Mouse (Mus musculus): ENCODE data around the gene Nfyb. TPM values are rescaled to one million over a fixed set of nuclear protein-coding genes. Genes with fewer than 3 reads are reported as not detected.

Gene Nfyb
- total RNA-seq (2021): 10 to 100 TPM; 57.0 to 61.9 TPM

DNA sequence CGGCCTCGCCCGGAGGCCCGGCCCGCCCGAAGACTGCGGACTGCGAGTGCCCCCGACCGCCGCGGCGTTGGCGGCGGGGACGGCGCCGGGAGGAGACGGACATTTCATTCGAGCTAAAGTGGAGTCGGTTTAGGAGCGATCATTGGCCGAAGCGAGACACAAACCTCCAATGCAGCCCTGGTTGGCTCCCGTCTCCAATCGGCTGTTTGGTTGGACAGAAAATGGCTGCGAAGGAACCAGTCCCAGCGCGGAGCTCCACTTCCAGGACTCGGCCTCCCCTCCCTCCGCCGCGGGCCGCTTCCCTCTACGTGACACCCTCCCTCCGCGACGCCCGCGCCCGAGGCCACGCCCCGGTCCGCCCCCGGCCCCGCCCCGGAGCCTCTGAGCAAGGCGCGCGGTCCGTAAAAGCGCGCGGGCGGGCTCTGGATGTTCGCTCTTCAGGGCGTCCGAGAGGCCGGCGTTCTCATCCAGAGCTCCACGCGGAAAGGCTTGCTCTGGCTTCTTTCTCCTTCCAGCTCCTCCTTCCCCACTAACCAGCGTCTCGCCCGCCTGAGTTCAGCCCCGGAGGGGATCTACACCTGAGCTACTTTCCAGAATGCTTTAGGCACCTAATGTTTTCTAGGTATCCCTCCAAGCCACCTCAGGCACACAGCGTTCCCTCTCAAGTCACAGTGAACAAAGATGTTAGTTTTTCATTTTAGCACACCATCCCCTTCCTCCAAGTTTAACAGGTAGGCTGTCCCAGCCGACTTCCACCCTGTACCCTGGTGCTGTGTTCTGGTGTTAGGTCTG lies at the start of gene Nfyb:
Gene Nfyb, minus strand, starts transcription at position 305 of the 792 bp plus-strand sequence.
- peak; percentile 96 to 97 for DNase-seq (ENCODE audit: low spot score in 2 of 2)
- intact Hi-C loops (cut with DNase I): loop anchor here (2.0 to 10.0 kb wide), 4 partner anchors 33 to 781 kb away; partner anchors contain the start of gene Washc4

DNA sequence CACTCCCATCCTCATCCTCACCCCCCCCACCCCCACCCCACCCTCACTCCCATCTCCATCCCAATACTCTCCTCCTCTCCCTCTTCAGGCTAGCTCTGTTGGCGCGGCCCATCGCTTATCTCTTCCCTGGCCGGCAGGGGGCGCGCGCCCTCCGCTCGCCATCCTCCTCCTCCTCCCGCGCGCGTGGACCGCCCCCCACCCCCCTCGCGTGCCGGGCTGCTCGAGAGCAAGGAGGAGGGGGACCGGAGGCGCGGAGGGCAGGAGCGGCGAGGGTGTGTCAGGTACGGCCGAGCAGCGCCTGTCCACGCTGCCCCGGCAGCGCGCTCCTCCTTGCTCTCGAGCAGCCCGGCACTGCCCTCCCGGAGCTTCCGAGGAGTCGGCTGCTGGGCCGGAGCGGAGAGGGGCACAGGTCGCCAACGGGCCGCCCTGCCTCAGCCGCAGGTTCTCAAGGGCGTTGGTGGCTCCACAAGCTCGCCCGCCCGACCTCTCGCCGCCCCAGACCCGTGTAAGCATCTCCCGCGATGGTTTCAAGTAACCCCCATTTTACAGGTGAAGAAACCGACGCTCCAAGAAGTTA lies 48.0 kb upstream of the Nfyb start:
- peak; percentile 61 to 74 for DNase-seq (ENCODE audit: low spot score in 2 of 2)
- intact Hi-C loops (cut with DNase I): loop anchor here (1.0 to 5.0 kb wide), 2 partner anchors 45 to 89 kb away; no protein-coding TSS in a partner anchor

DNA sequence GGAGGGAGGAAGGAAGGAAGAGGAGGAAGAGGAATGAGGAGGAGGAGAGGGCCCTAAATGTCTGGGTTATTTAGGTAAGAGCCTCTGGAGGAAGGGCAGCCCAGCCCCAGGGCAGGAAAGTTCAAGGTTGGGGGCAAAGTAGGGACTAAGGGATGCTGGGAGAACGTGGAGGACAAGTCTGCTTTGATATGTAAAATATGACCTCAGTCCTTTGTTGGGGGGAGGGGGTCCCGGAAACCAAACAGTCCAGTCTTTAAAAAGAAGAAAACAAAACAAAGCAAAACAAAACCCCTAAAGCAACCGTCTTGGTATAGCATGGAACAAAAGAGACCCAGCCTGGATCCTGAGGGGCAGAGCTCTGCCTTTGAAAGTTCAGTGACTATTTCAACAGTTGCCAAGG lies 45.4 kb upstream of the Nfyb start:
- DNase-seq (ENCODE audit: low spot score in 2 of 2): no peak
- intact Hi-C loops (cut with DNase I): no loop called here

DNA sequence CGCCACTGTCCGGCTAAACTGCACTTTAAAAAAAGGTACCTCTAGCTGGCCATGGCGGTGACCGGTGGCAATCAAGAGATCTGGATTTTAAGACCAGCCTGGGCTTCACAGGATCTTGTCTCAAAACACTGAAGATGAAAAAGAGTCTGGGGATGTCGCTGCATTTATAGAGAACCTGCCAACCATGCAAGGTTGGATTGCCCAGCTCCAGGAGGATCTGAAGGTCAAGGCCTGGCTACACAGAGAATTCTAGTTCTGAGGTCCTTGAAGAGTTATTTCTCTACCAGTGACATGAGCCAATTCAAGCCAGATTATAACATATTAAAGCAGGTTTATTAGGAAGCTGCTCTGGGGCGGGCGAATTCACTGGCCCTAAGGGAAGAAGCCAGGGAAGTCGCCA lies 44.9 kb upstream of the Nfyb start:
- no peak for DNase-seq (ENCODE audit: low spot score in 2 of 2)
- intact Hi-C loops (cut with DNase I): no loop called here

DNA sequence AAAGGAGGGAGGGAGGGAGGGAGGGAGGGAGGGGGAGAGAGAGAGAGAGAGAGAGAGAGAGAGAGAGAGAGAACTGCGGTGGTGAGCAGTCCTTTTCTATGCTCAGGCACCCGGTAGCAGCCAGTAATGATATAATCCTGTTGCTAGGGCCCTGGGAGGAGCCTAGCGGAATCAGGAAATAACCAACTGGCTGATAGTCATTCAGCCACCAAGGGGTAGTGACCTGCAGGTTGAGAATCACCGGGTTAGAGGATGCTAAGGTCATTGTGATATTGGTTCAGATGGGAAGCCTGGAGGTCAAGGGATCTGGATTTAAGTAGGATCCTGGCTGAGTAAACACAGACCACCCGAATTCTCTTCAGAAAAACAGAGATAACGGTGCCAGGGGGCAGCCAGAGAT lies 44.2 kb upstream of the Nfyb start:
- intact Hi-C loops (cut with DNase I): no loop called here
- DNase-seq (ENCODE audit: low spot score in 2 of 2): no peak

DNA sequence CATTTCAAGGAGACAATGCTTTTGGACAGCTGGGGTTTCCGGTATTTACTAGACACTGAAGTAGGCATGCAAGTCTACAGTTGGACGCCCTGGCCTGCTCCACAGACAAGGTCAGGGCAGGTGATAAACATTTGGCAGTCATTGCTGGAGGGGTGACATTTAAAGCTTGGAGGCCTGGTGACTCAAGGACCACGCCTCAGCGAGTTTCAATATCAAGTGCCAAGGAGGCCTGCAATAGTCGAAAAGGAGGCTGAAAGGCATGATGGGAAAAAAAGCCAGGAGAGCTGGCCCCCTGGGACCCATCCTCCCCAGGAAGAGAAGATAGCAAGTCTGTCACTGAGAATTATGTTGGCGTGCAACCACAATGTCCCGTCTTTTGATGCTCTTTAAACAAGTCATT lies 43.3 kb upstream of the Nfyb start:
- no peak for DNase-seq (ENCODE audit: low spot score in 2 of 2)
- intact Hi-C loops (cut with DNase I): no loop called here

DNA sequence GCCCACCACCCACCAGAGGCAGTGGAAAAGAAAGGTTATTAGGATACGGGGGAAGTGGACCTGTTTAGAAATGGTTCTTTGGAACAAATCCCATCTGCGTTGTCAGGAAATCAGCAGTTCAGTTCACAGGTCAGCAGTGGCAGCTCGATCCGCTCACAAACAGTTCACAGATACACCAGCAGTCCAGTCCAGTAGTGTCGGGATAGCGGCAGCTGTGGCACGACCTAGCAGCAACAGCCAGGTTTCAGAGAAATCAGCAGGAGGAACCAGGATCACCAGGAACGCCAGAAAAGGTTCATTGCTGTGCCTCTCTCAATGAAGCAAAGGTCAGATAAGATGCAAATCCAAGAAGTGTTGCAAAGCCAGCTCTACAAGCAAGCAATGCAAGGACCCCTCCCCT lies 42.5 kb upstream of the Nfyb start:
- intact Hi-C loops (cut with DNase I): no loop called here
- no peak for DNase-seq (ENCODE audit: low spot score in 2 of 2)

DNA sequence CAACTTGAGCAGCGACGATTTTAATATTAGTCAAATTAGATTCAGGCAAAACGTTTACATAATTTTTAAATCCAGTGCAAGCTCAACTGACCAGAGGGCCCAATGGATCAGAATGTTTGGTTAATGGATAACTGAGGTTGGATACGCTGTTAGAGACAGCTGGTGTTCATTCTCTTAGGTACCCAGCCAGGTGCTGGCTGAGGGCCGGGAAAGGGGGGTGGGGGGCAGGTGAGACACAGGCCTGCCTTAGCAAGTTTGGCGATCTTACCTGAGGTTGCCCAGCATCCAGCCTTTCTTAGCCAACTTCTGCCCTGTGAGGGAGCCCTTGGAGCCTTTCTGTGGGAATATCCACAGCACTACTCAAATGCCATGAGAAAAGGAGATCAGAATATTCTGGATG lies 41.2 kb upstream of the Nfyb start:
- intact Hi-C loops (cut with DNase I): no loop called here
- DNase-seq (ENCODE audit: low spot score in 2 of 2): no peak

DNA sequence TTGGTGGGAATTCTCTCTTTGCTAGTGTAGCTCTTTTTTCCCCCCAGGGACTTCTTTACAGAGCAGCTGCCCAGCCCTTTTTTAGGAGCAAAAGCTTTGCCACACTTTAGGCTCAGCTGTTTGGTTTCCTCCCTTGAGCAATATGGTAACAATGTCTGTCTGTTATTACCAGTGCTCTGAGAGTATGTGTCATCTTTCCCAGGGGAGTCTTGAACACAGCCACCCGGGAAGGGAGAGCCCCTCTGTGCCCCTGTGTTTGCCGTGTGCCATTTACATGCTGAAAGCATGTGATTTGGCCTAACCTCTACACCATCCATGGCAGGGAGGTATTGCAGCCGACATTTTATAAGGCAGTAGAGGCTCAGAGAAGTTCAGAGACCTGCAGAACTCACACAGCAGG lies 40.5 kb upstream of the Nfyb start:
- no peak for DNase-seq (ENCODE audit: low spot score in 2 of 2)
- intact Hi-C loops (cut with DNase I): no loop called here

DNA sequence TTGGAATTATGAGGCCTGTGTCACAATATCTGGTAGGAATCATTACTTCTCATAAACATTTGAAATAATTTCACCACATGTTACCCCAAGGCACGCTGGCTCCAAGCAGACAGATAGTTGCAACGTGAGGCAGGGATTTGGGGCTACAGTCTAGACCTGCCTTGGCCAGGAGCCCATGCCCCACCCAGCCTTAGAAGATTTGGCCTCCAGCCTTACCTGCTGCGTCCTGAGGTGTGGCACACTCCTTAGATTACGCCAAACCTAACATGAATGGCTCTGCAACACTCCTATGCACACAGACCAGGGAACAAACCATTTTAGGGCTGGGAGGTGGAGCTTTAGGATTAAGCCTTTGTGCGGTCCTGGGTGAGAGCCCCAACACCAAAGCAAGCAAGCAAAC lies 36.1 kb upstream of the Nfyb start:
- no peak for DNase-seq (ENCODE audit: low spot score in 2 of 2)
- intact Hi-C loops (cut with DNase I): no loop called here

DNA sequence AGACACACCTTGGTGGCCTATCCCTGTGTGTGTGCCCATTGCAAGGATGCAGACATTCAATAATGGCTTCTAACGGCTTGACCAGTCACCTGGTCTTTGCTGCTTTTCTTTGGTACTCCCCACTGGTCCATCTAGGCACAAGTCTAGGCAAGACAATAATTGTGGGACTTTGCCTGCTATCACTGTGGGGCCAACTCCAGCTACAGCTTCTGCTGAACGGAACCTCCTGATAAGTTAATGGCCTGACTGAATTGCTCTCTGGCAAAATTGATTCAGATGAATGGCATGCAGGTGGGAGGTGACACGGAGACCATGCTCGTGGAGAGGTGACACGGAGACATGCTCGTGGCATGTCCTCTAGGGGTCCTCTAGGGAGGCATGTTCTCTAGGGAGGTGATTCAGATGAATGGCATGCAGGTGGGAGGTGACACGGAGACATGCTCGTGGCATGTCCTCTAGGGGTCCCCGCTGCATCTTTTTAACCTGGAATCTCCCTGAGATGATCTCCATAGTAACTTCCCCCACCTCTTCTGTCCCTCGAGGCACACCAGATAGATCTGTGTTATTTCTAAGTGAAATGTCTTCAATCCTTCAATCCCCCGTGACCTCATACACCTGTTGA lies 34.5 kb upstream of the Nfyb start:
- intact Hi-C loops (cut with DNase I): loop anchor here (5.0 kb wide), 1 partner anchor 36 kb away; the partner anchor contains the start of gene Nfyb
- no peak for DNase-seq (ENCODE audit: low spot score in 2 of 2)

DNA sequence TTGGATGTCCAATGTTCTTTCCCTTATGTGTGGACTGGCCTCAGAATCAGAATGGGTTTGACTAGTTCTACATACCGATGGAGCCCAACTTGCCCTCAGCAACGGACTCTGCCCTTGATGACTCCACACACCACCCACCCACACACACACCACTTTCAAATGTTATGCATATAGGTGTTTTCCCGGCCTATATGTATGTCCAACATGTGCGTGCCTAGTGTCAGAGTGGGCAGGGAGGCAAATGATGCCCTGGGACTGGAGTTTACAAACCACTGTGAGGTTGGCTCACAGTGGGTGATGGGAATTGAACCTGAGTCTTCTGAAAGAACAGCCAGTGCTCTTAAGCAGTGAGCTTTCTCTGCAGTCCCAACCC lies 33.2 kb upstream of the Nfyb start:
- no peak for DNase-seq (ENCODE audit: low spot score in 2 of 2)
- intact Hi-C loops (cut with DNase I): loop anchor here (5.0 kb wide), 1 partner anchor 35 kb away; the partner anchor contains the start of gene Nfyb

DNA sequence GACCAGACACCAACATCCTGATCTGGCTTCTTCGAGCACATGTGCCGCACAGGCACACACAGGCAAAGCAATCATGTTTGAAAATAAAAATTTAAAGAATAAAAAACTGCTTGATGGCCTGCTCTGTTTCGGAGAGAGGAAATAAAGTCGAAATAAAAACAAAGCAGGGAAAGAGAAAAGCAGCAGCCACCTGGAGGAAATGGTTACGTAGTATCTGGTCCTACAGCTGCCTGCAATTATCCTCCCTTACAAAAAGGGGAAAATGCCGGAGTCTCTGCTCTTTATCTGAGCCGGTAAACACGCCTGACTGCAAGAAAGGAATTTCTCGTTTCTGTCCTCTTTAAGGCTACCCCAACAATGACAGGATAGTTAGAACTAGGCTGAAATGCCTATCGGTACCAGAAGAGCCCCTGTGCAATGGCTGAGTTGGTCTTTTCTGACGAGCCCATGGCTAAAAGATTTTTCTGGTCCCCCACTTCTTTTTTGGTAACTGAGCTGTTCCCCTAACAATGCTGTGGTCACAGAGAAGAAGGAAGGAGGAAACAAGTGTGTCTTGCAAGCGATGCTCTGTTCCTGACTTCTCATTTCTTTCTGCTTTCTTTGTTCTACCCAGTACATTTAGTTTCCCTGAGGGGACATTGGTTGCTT lies 32.7 kb upstream of the Nfyb start:
- intact Hi-C loops (cut with DNase I): loop anchor here (5.0 kb wide), 1 partner anchor 34 kb away; the partner anchor contains the start of gene Nfyb

DNA sequence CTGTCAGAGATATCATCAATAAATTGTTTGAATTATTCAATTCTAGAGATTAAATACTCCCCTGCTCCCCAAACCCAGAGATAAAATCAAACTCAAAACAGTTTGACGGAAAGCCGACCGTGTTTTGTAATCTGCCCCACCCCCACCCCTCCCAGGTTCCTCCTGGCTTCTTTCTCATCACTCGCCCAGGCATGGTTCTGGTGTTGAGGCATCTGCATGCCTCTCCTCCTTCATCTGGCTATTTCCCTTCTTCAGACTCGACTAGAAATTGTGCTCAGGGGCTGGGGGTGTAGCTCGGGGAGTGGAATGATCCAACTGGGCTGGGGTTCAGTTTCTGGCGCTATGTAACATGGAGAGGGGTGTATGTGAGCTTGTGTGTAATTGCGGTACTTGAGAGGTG lies 31.8 kb upstream of the Nfyb start:
- intact Hi-C loops (cut with DNase I): loop anchor here (5.0 kb wide), 1 partner anchor 33 kb away; the partner anchor contains the start of gene Nfyb
- no peak for DNase-seq (ENCODE audit: low spot score in 2 of 2)

More for the DNA sequence above, 32.7 kb upstream of the Nfyb start:
- DNase-seq (ENCODE audit: low spot score in 2 of 2): no peak

DNA sequence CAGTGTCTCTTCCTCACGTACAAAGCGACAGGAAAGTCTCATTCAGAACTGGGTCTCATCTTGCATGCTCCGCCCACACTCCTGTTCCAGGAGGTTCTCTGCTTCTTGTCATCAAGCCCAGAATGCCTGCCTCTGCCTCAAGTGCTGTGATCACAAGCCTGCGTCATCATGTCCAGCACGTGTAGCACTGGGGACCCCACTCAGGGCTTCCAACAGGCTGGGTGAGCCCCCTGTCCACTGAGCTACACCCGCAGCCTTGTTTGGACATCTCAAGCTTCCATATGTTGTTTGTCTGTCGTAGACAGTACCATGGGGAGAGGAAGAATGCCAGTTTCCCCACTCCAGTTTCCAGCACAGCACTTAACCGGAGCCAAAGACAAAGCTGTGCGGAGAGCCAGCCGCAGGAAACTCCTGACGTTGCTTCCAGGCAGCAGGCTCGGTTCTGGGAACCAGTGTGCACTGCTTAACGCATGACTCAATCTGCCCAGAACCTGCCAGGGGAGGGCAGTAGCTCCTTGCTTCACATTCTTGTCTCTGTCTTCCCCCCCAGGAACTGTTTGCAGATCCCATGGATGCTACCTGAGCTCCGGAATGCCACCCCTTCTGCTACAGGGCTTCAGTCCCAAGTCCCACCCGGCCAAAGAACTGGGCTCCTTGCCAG lies 31.3 kb upstream of the Nfyb start:
- intact Hi-C loops (cut with DNase I): loop anchor here (5.0 kb wide), 1 partner anchor 33 kb away; the partner anchor contains the start of gene Nfyb
- peak; percentile 82 to 84 for DNase-seq (ENCODE audit: low spot score in 2 of 2)

DNA sequence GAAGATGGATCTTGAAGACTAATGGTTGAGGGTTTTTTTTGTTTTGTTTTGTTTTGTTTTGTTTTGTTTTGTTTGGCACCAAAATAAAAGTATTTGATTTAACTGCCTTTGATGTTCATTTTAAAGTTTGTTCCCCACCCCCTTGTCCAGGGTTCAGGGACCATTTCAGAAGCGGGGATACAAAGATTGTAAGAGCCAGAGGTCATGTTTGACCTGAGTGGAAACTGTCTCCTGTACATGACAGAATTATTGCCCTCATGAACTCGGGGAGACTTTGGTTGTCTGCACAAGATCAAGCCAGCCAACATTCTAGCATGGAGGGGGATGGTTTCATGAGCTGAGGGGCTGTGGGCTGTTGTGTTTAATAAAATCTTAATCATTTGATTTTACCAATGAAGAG lies 28.4 kb upstream of the Nfyb start:
- DNase-seq (ENCODE audit: low spot score in 2 of 2): no peak
- intact Hi-C loops (cut with DNase I): no loop called here

DNA sequence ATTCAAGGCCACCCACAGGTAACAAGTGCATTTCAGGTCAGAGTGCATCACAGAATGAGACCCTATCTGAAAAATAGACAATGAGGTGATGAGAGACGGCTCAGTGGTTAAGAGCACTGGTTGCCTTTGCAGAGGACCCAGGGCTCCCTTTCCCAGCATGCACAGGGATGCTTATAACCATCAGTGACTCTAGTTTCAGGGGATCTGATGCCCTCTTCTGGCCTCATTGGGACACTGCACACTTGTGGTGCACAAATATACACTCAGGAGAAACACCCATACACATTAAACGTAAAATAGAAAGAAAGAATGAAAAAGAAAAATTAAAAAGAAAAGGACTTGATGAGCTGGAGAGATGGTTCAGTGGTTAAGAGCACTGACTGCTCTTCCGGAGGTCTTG lies 27.8 kb upstream of the Nfyb start:
- intact Hi-C loops (cut with DNase I): no loop called here
- no peak for DNase-seq (ENCODE audit: low spot score in 2 of 2)

DNA sequence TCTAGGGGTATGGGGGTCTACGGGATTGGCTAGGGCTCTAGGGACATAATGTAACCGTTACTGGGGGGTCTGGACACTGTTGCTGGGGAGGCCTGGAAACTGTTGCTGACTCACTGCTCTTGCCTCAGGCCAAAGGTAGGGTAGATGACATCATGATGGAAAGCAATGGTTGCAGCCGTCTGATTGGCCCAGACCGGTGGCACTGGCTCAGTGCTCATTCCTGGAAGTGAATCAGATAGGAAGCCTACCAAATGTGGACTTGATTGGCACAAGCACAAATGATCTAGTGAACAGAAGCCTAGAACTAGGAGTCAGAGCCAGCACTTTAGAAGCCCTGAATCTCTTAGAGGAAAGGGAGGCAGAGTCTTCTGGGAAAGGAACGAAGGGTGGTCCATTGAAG lies 26.6 kb upstream of the Nfyb start:
- intact Hi-C loops (cut with DNase I): no loop called here

DNA sequence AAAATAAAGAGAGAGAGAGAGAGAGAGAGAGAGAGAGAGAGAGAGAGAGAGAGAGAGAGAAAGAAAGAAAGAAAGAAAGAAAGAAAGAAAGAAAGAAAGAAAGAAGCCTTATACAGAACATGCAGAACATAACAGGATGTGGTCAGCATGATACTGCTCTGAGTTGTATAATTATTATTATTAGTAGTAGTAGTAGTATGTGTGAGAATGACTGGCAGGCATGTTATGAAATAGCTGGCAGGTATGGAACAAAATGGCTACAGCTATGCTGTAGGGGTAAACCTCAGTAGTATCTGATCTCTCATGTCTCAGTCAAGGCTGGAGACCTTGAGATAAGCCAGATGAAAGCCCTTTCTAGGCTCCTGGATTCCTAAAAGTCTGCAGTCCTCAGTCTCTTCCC lies 25.2 kb upstream of the Nfyb start:
- DNase-seq (ENCODE audit: low spot score in 2 of 2): no peak
- intact Hi-C loops (cut with DNase I): no loop called here

More for the DNA sequence above, 26.6 kb upstream of the Nfyb start:
- DNase-seq (ENCODE audit: low spot score in 2 of 2): no peak

DNA sequence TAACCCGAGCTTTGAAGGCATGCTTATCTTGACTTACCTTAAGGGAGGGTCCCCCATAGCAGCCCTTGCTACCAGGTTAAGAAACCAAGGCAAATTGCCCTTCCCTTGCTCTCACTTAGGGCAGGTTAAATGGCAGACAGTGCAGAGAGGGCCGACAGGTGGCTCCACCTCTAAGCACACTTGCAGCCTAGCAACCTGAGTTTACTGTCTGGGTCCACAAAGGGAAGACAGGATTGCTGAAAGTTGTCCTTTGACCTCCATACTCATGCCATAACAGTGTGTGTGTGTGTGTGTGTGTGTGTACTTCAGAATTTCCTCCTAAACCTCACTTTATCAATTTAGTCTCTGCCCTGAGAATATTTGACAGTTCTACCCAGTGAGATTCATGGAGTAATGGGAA lies 18.5 kb upstream of the Nfyb start:
- intact Hi-C loops (cut with DNase I): no loop called here
- DNase-seq (ENCODE audit: low spot score in 2 of 2): no peak
